Mouse (Mus musculus) cortical plate, adult 2 months (tissue): ENCODE results near the gene Tbc1d5. TPM values are rescaled to one million over a fixed set of nuclear protein-coding genes. Genes with fewer than 3 reads are reported as not detected.

ENCODE experiments used
- H3K27ac ChIP-seq: fragments of 200-500 bp; 2 replicates; pipeline ENCODE4 v1.5.1; 2012; ENCODE audit warnings: low read length, control low read depth, inconsistent platforms; ENCODE audit not compliant: insufficient read depth
- H3K4me1 ChIP-seq: fragments of 200-500 bp; 2 replicates; pipeline ENCODE4 v1.6.1; 2011; ENCODE audit warnings: low read length; ENCODE audit not compliant: control insufficient read depth, insufficient read depth
- H3K4me3 ChIP-seq: fragments of 200-500 bp; 2 replicates; pipeline ENCODE4 v1.5.1; 2011; ENCODE audit warnings: mild to moderate bottlenecking, low read length, control low read depth; ENCODE audit not compliant: insufficient read depth
- CTCF ChIP-seq: fragments of 200-500 bp; IDR thresholded peaks from 2 replicates; pipeline ENCODE4 v1.5.1; 2011; ENCODE audit warnings: mild to moderate bottlenecking, control low read depth, low read length; ENCODE audit not compliant: insufficient read depth; ENCODE audit errors: extremely low read depth
- POLR2A ChIP-seq: fragments of 200-500 bp; IDR thresholded peaks from 2 replicates; pipeline ENCODE4 v1.6.1; 2011; ENCODE audit warnings: mild to moderate bottlenecking, low read length, control low read depth; ENCODE audit not compliant: insufficient read depth; ENCODE audit errors: extremely low read depth
- polyA plus RNA-seq: library from polyadenylated mRNA; depleted of rRNA; stranded (reverse); fragments of >200 nt; gene quantifications from 2 replicates; pipeline ENCODE4 v1.2.3, GENCODE M21; 2012

The Tbc1d5 gene
- polyA plus RNA-seq, 1 experiment = 23.0 TPM

GRCm38 (mm10) chr17:50750874-50751273 lies 428.3 kb downstream of the Tbc1d5 start:
- TF ChIP-seq CTCF = no peak
- no peak for TF ChIP-seq POLR2A
- H3K27ac ChIP-seq = no peak overlapping the region
- H3K4me1 ChIP-seq = peaks cover 2% of the 10 kb centered on the region; the same call in 1 of the 2 replicates
- H3K4me3 ChIP-seq = no peak overlapping the region

- no peak for TF ChIP-seq CTCF
- TF ChIP-seq POLR2A = no peak
- no peaks in the 10 kb centered on the region; the same call in 1 of the 2 replicates for H3K4me1 ChIP-seq
- H3K4me3 ChIP-seq = no peak overlapping the region
- no peak overlapping the region for H3K27ac ChIP-seq
These were observed 437.8 kb downstream of the Tbc1d5 start for GRCm38 (mm10) chr17:50741386-50741785.

- Histone ChIP-seq H3K27ac (no peak overlapping the region), H3K4me1 (no peaks in the 10 kb centered on the region; the same call in 1 of the 2 replicates), H3K4me3 (no peak overlapping the region)
- TF ChIP-seq POLR2A = no peak
- TF ChIP-seq CTCF = no peak
These were observed 438.3 kb downstream of the Tbc1d5 start for GRCm38 (mm10) chr17:50740804-50741203.

- no peak overlapping the region for H3K4me3 ChIP-seq
- no peaks in the 10 kb centered on the region; the same call in 1 of the 2 replicates for H3K4me1 ChIP-seq
- TF ChIP-seq CTCF (no peak), POLR2A (no peak)
- no peak overlapping the region for H3K27ac ChIP-seq
These were observed 440.7 kb downstream of the Tbc1d5 start for GRCm38 (mm10) chr17:50738476-50738875.

GRCm38 (mm10) chr17:50737068-50737467 lies 442.1 kb downstream of the Tbc1d5 start:
- no peak overlapping the region for H3K27ac ChIP-seq
- no peak overlapping the region for H3K4me3 ChIP-seq
- no peaks in the 10 kb centered on the region; the same call in 1 of the 2 replicates for H3K4me1 ChIP-seq
- no peak for TF ChIP-seq POLR2A
- no peak for TF ChIP-seq CTCF

- Histone ChIP-seq H3K27ac (peak overlapping the region; percentile 57; the same call in 1 of the 2 replicates), H3K4me3 (no peak overlapping the region), H3K4me1 (no peaks in the 10 kb centered on the region; the same call in 1 of the 2 replicates)
- TF ChIP-seq POLR2A (no peak), CTCF (no peak)
These were observed 443.1 kb downstream of the Tbc1d5 start for GRCm38 (mm10) chr17:50735955-50736533.

GRCm38 (mm10) chr17:50735382-50735954 lies 443.7 kb downstream of the Tbc1d5 start:
- no peaks in the 10 kb centered on the region; the same call in 1 of the 2 replicates for H3K4me1 ChIP-seq
- H3K4me3 ChIP-seq = no peak overlapping the region
- no peak for TF ChIP-seq POLR2A
- no peak for TF ChIP-seq CTCF
- H3K27ac ChIP-seq = peak overlapping the region; percentile 57; the same call in 1 of the 2 replicates

- Histone ChIP-seq H3K4me3 (no peak overlapping the region), H3K4me1 (no peaks in the 10 kb centered on the region; the same call in 1 of the 2 replicates), H3K27ac (no peak overlapping the region)
- TF ChIP-seq POLR2A (no peak), CTCF (no peak)
These were observed 444.4 kb downstream of the Tbc1d5 start for GRCm38 (mm10) chr17:50734781-50735180.

GRCm38 (mm10) chr17:50733390-50733789 lies 445.8 kb downstream of the Tbc1d5 start:
- no peak overlapping the region for H3K4me3 ChIP-seq
- H3K27ac ChIP-seq = no peak overlapping the region
- no peak for TF ChIP-seq POLR2A
- TF ChIP-seq CTCF = no peak
- H3K4me1 ChIP-seq = no peaks in the 10 kb centered on the region; the same call in 1 of the 2 replicates

- no peak overlapping the region for H3K27ac ChIP-seq
- TF ChIP-seq CTCF = no peak
- TF ChIP-seq POLR2A = no peak
- no peaks in the 10 kb centered on the region; the same call in 1 of the 2 replicates for H3K4me1 ChIP-seq
- no peak overlapping the region for H3K4me3 ChIP-seq
These were observed 447.3 kb downstream of the Tbc1d5 start for GRCm38 (mm10) chr17:50731876-50732275.
